Mouse (Mus musculus): ENCODE measurements at regions not wholly inside any gene's neighbourhood (a gene's known extent, or its start where the extent isn't known, plus 50 kb on each side); places are given as distances from the start of the nearest gene placed in this dataset.

GRCm38 (mm10) chr2:170253681-170254440, 106.0 kb upstream of the Zfp217 start:
- no peaks in the 10 kb centered on the region for H3K36me3 ChIP-seq (ENCODE audit: control insufficient read depth, insufficient read depth, low read length, poor library complexity, severe bottlenecking)
- peaks cover 8 to 16% of the 10 kb centered on the region in 2 experiments for H3K4me1 ChIP-seq (ENCODE audit: control insufficient read depth in 2 of 2, insufficient read depth in 2 of 2, low read length in 2 of 2, poor library complexity in 1 of 2)
- H3K9me3 ChIP-seq (ENCODE audit: control insufficient read depth, insufficient read depth, low read depth, low read length), result no peaks in the 10 kb centered on the region
- TF ChIP-seq ZNF384 (IDR thresholded peaks at IDR 0.05; ENCODE audit: low read depth, low read length) (no peak), ZC3H11A (IDR thresholded peaks at IDR 0.05; ENCODE audit: borderline replicate concordance, low read depth, low read length) (no peak), HCFC1 (IDR thresholded peaks at IDR 0.05; ENCODE audit: borderline replicate concordance, insufficient read depth, low read length) (no peak), CHD2 (IDR thresholded peaks at IDR 0.05; ENCODE audit: low read depth, low read length) (no peak), MAFK (IDR thresholded peaks at IDR 0.05; ENCODE audit: insufficient read depth, low read depth, low read length) (no peak)
- no peak overlapping the region for H3K4me3 ChIP-seq (ENCODE audit: insufficient read depth in 1 of 2, low read depth in 1 of 2, low read length in 2 of 2, poor library complexity in 1 of 2, severe bottlenecking in 1 of 2)
- no peak for DNase-seq (ENCODE audit: low read depth, low spot score)
- H3K27ac ChIP-seq (ENCODE audit: insufficient read depth, low read depth, low read length, poor library complexity, severe bottlenecking), result no peak overlapping the region
- H3K9ac ChIP-seq (ENCODE audit: insufficient read depth, low read depth, low read length, poor library complexity, severe bottlenecking), result no peak overlapping the region
- in situ Hi-C loops (cut with MboI; ENCODE audit: low sequenced_read_pairs in 2 of 2, unreplicated experiment in 2 of 2), result no loop called here

GRCm38 (mm10) chr2:170252255-170253034, 104.5 kb upstream of the Zfp217 start:
- DNase-seq (ENCODE audit: low read depth, low spot score), result peak; percentile 46
- Histone ChIP-seq H3K9me3 (ENCODE audit: control insufficient read depth, insufficient read depth, low read depth, low read length) (no peaks in the 10 kb centered on the region), H3K36me3 (ENCODE audit: control insufficient read depth, insufficient read depth, low read length, poor library complexity, severe bottlenecking) (no peaks in the 10 kb centered on the region), H3K4me3 (ENCODE audit: insufficient read depth in 1 of 2, low read depth in 1 of 2, low read length in 2 of 2, poor library complexity in 1 of 2, severe bottlenecking in 1 of 2) (peak overlapping the region in 1 of 2 experiments; percentile 15; a peak in 1 of 4 replicates), H3K9ac (ENCODE audit: insufficient read depth, low read depth, low read length, poor library complexity, severe bottlenecking) (peak overlapping the region; percentile 12; the same call in 1 of the 2 replicates), H3K4me1 (ENCODE audit: control insufficient read depth in 2 of 2, insufficient read depth in 2 of 2, low read length in 2 of 2, poor library complexity in 1 of 2) (peaks cover 8 to 11% of the 10 kb centered on the region in 2 experiments), H3K27ac (ENCODE audit: insufficient read depth, low read depth, low read length, poor library complexity, severe bottlenecking) (no peak overlapping the region; the same call in 1 of the 2 replicates)
- in situ Hi-C loops (cut with MboI; ENCODE audit: low sequenced_read_pairs in 2 of 2, unreplicated experiment in 2 of 2), result no loop called here
- no peak for TF ChIP-seq ZNF384 (IDR thresholded peaks at IDR 0.05; ENCODE audit: low read depth, low read length)
- TF ChIP-seq HCFC1 (IDR thresholded peaks at IDR 0.05; ENCODE audit: borderline replicate concordance, insufficient read depth, low read length), result no peak
- TF ChIP-seq MAFK (IDR thresholded peaks at IDR 0.05; ENCODE audit: insufficient read depth, low read depth, low read length), result no peak
- TF ChIP-seq CHD2 (IDR thresholded peaks at IDR 0.05; ENCODE audit: low read depth, low read length), result no peak
- no peak for TF ChIP-seq ZC3H11A (IDR thresholded peaks at IDR 0.05; ENCODE audit: borderline replicate concordance, low read depth, low read length)

- H3K4me3 ChIP-seq (ENCODE audit: insufficient read depth in 1 of 2, low read depth in 1 of 2, low read length in 2 of 2, poor library complexity in 1 of 2, severe bottlenecking in 1 of 2), result no peak overlapping the region
- H3K27ac ChIP-seq (ENCODE audit: insufficient read depth, low read depth, low read length, poor library complexity, severe bottlenecking), result no peak overlapping the region
- H3K9ac ChIP-seq (ENCODE audit: insufficient read depth, low read depth, low read length, poor library complexity, severe bottlenecking), result no peak overlapping the region
- in situ Hi-C loops (cut with MboI; ENCODE audit: low sequenced_read_pairs in 2 of 2, unreplicated experiment in 2 of 2), result no loop called here
- no peaks in the 10 kb centered on the region for H3K36me3 ChIP-seq (ENCODE audit: control insufficient read depth, insufficient read depth, low read length, poor library complexity, severe bottlenecking)
- TF ChIP-seq ZC3H11A (IDR thresholded peaks at IDR 0.05; ENCODE audit: borderline replicate concordance, low read depth, low read length), result no peak
- TF ChIP-seq CHD2 (IDR thresholded peaks at IDR 0.05; ENCODE audit: low read depth, low read length), result no peak
- TF ChIP-seq ZNF384 (IDR thresholded peaks at IDR 0.05; ENCODE audit: low read depth, low read length), result no peak
- TF ChIP-seq HCFC1 (IDR thresholded peaks at IDR 0.05; ENCODE audit: borderline replicate concordance, insufficient read depth, low read length), result no peak
- no peak for TF ChIP-seq MAFK (IDR thresholded peaks at IDR 0.05; ENCODE audit: insufficient read depth, low read depth, low read length)
- DNase-seq (ENCODE audit: low read depth, low spot score), result no peak
- no peaks in the 10 kb centered on the region for H3K9me3 ChIP-seq (ENCODE audit: control insufficient read depth, insufficient read depth, low read depth, low read length)
- peaks cover 16 to 19% of the 10 kb centered on the region in 2 experiments for H3K4me1 ChIP-seq (ENCODE audit: control insufficient read depth in 2 of 2, insufficient read depth in 2 of 2, low read length in 2 of 2, poor library complexity in 1 of 2)
Observed at GRCm38 (mm10) chr2:170250680-170251079, 102.8 kb upstream of the Zfp217 start.

- no peak for TF ChIP-seq HCFC1 (IDR thresholded peaks at IDR 0.05; ENCODE audit: borderline replicate concordance, insufficient read depth, low read length)
- no peak for TF ChIP-seq ZNF384 (IDR thresholded peaks at IDR 0.05; ENCODE audit: low read depth, low read length)
- TF ChIP-seq CHD2 (IDR thresholded peaks at IDR 0.05; ENCODE audit: low read depth, low read length), result no peak
- no peak for TF ChIP-seq MAFK (IDR thresholded peaks at IDR 0.05; ENCODE audit: insufficient read depth, low read depth, low read length)
- TF ChIP-seq ZC3H11A (IDR thresholded peaks at IDR 0.05; ENCODE audit: borderline replicate concordance, low read depth, low read length), result no peak
- Histone ChIP-seq H3K27ac (ENCODE audit: insufficient read depth, low read depth, low read length, poor library complexity, severe bottlenecking) (no peak overlapping the region), H3K9ac (ENCODE audit: insufficient read depth, low read depth, low read length, poor library complexity, severe bottlenecking) (no peak overlapping the region), H3K4me1 (ENCODE audit: control insufficient read depth in 2 of 2, insufficient read depth in 2 of 2, low read length in 2 of 2, poor library complexity in 1 of 2) (peaks cover 19 to 22% of the 10 kb centered on the region in 2 experiments), H3K9me3 (ENCODE audit: control insufficient read depth, insufficient read depth, low read depth, low read length) (no peaks in the 10 kb centered on the region), H3K36me3 (ENCODE audit: control insufficient read depth, insufficient read depth, low read length, poor library complexity, severe bottlenecking) (no peaks in the 10 kb centered on the region), H3K4me3 (ENCODE audit: insufficient read depth in 1 of 2, low read depth in 1 of 2, low read length in 2 of 2, poor library complexity in 1 of 2, severe bottlenecking in 1 of 2) (no peak overlapping the region)
- DNase-seq (ENCODE audit: low read depth, low spot score), result no peak
- in situ Hi-C loops (cut with MboI; ENCODE audit: low sequenced_read_pairs in 2 of 2, unreplicated experiment in 2 of 2), result no loop called here
Observed at GRCm38 (mm10) chr2:170247702-170248445, 100.0 kb upstream of the Zfp217 start.
